Mouse (Mus musculus): ENCODE measurements around the gene Shisa9.
A peak's percentile ranks its signal among the peaks of the same experiment; 100 is the strongest.
"Not testable (repeated sequence)": the region's sequence is repeated elsewhere in the genome, so short reads cannot be mapped to it uniquely, and the experiment has no call there.

The Shisa9 gene

DNA sequence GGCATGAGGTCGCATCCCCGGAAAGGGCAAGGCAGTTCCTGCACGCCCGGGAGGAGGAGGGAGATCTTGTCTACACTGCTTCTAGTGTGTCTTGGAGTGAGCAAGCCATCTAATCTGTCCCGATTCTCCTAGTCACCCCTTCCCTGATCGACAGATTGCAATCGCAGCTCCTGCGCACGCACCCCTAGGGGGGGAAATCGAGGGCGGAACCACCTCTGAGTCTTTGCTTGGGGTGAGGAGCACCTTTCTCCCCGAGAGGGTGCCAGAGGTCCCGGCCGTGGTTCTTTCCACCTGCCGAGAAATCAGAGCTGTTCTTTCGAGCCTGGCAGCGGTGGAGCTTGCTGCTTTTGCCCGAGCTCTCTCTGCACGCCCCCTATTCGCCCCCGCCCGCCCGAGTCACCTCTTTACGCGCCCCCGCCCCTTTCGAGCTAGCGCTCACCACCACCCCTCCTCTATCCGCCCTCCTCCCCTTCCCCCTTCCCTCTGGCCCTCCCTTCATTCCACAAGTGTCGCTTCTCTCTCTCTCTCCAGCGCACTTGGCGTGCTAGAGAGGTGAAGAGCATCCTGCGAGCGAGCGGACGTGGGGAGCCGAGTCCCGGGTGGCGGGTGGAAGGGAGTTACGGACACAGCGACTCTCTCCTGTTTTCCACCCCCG is at the start of gene Shisa9:
TSS of gene Shisa9 (plus strand) at position 498 of the 655 bp plus-strand sequence.
- DNase-seq (ENCODE audit: low spot score in 2 of 2): peak; percentile 48 to 60

DNA sequence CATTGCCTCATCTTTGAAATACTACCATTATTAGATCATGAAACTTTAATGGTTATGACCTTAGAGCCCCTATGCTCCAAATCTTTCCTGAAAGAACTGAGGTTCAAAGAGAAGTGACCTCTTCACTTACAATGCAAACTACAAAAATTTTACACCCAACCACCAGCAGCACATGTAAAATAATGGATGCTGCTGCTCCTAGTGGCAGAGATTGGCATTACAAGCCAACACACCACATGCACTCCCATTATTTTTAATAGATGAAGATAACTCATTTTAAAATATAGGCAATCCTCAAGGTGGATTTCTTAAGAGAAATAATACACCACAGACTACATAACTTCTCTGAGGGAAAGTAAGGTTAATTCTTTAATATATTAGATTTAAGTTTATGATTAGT is 43.4 kb upstream of the Shisa9 start:
- DNase-seq (ENCODE audit: low spot score in 2 of 2): peak in 1 of 2 experiments; percentile 19

DNA sequence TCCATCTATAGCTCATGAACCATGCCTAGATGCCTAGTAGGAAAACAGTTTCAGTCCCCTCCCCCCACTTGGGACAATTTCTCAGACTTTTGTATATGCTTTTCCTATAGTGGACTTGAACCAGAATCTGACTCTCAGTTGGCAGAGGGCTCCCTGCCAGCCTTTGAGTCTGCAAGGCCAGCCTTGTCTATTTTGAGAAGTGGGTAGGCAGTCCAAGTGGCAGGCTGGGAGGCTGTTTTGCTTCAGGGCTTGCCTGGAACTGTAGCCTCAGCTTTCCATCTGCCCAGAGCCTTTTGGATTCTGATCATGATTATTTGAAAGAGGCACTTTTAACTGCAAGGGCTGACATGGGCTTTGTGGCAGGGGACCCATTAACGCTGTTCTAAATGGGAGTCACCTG is 23.2 kb upstream of the Shisa9 start:
- DNase-seq (ENCODE audit: low spot score in 2 of 2): peak in 1 of 2 experiments; percentile 14

DNA sequence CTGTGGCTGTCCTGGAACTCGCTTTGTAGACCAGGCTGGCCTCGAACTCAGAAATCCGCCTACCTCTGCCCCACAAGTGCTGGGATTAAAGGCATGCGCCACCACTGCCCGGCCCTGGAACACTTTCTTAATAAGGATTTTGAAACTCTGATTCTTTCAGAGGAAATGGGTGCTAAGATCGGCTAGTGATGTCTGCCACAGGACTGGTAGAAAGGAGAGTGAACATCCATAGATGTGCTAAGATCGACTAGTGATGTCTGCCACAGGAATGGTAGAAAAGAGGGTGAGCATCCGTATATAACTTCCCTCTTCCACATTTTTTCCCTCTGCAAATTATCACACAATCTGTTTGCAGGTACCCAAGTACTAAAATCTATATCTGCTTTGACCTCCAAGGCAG is 17.9 kb upstream of the Shisa9 start:
- no peak for DNase-seq (ENCODE audit: low spot score in 2 of 2)

DNA sequence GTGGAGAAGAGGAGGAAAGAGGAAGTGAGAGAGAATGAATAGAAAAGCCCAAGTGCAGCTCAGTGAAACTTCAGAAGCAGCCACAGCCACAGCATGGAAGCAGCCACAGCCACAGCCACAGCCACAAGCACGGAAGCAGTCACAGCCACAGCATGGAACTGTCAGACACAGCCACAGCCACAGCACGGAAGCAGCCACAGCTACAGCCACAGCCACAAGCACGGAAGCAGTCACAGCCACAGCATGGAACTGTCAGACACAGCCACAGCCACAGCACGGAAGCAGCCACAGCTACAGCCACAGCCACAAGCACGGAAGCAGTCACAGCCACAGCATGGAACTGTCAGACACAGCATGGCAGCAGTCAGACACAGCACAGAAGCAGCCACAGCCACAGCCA is 17.1 kb upstream of the Shisa9 start:
- not testable (repeated sequence) for DNase-seq (ENCODE audit: low spot score in 2 of 2)

DNA sequence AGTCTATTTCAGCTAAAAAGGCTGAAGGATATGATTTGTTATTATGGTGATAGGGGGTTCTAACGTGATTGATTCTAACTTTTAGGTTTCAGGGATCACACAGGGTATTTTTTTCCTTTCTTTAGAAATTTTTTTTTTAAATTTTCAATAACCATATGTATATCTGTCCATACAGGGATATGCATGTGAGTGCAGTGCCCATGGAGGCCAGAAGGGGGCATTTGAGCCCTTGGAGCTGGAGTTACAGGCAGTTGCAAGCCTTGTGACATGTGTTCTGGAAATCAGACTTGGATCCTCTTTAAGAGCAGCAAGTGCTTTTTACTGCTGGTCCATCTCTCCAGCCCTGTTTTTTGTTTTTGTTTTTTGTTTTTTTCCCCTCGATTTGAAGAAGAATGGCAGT is 16.3 kb upstream of the Shisa9 start:
- no peak for DNase-seq (ENCODE audit: low spot score in 2 of 2)

DNA sequence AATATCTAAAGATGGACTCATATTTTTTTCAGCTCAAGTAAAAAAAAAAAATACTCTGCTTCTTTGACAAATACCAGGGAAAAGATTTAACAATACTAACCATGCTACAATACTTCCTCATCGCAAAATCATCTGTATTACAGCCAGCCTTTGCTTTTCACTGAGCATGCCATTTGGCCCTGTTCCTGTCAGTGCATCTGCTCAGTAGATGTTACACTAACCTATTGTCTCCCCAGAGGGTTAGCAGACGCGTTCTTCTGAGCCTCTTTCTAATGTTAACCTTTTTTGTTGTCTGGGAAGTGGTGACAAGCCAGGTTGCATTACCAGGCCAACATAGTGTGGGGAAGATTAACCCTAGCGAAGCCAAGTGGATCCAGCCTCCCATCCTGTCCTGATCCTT is 10.2 kb upstream of the Shisa9 start:
- no peak for DNase-seq (ENCODE audit: low spot score in 2 of 2)

DNA sequence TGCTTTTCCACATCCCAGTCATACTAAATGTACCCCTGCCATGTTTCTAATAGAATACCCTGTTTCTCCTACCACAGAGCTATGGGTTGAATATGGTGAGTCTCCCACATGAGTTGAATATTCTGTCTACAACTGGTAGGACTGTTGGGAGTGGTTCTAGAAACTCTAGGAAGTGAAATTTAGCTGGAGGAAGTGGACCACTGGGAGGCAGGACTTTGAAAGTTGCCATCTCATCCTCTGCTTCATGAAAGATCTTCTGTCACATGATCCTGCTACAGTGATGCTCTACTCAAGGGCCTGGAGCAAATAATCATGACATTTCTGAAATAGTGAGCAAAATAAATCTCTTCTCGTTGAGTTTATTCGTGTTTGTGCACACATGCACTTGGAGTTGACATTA is 7.2 kb upstream of the Shisa9 start:
- no peak for DNase-seq (ENCODE audit: low spot score in 2 of 2)

DNA sequence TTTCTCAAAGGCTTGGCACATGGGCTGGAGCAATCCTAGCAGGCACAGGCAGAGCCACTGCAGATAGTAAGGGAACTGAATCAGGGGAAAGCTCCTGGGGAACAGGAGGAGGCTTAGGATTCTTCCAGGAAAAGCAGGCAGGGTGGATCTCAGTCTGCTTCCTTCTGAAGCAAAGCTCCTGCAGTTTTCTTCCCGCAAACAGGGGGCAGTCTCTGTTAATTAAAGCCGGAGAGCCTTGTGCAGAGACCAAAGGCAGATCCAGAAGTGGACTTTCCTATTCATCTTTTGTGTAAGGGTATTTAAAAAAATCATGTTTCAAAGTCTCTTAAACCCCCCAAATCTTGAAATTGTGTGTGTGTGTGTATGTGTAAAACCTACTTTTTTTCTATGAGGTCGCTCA is 3.1 kb upstream of the Shisa9 start:
- DNase-seq (ENCODE audit: low spot score in 2 of 2): peak in 1 of 2 experiments; percentile 55

DNA sequence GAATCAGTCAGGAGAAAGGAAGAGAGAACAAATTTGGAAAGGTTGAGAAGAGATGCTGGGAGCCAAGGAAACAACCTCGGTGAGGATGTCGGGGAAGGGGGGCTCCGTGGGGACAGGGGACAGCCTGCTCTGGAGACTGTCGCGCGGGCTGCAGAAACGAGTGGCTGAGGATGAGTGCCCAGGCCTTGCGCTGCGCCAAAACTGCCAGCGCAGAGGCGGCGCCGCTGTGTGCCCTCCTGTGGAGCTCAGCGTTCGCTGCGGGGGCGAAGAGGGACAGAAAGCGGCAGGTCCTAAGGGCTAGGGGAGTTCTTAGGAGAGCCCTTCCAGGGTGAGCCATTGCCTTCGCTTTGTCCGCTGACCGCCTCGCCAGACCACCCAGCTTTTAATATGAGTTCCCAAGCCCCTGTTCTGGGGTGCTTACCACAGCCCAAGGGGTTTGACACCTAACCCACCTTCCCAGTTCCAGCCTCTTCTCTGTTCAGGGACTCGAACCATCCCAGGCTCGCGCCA is 752 bp upstream of the Shisa9 start:
- peak; percentile 20 to 43 for DNase-seq (ENCODE audit: low spot score in 2 of 2)

DNA sequence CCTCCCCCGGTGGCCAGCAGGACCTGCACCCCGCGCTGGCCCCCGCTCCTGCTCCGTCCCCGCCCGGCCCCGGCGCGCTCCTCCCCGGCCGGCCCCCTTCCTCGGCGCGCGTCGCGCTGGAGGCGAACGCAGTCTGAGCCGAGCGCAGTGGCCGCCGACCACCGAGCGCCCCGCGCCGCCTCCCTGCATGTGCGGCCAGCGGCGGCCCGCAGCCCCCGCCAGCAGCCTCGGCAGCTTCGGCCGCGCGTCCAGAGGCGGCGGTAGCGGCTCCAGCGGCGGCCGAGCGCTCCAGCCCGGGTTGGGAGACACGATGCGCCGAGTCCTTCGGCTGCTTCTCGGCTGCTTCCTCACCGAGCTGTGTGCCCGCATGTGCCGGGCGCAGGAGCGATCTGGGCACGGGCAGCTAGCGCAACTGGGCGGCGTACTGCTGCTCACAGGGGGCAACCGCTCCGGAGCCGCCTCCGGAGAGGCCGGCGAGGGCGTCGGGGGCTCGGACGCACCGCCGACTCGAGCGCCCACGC is 418 bp downstream of the Shisa9 start:
- DNase-seq (ENCODE audit: low spot score in 2 of 2): peak; percentile 38 to 43

DNA sequence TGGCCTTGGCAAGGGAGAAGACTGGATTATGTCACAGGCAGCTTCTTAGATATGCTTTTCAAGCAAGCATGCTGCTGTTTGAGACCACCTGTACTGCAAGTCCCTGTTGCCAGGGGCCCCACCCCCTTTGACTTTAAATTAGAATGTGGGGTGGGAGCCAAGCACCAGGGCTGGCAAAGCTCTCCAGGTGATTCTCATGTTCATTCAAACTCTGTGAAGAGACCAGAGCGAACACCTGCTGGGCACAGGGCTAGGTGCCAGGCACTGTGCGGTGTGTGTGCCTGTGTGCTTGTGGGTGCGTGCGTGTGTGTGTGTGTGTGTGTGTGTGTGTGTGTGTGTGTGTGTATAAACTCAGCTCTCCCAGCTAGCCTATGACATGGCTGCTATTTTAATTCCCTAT is 3.1 kb downstream of the Shisa9 start:
- peak; percentile 10 to 13 for DNase-seq (ENCODE audit: low spot score in 2 of 2)

DNA sequence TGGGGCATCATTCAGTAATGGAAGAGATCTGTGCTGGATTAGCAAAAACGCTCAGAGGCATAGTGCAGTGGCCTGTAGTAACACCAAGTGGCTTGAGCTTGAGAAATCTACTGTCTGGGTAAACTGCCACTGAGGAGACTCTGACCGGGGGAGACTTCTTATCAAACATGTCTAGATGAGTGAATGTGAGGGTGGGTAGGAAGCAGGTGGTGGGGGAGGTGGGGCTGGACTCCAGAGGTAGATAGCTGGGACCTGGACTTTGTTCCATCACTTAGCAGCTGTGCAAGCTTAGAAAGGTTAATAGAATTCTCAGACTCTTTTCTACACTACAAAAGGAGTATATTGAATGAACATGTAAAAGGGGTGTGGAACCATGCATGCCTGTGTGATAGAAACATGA is 21.3 kb downstream of the Shisa9 start:
- no peak for DNase-seq (ENCODE audit: low spot score in 2 of 2)

DNA sequence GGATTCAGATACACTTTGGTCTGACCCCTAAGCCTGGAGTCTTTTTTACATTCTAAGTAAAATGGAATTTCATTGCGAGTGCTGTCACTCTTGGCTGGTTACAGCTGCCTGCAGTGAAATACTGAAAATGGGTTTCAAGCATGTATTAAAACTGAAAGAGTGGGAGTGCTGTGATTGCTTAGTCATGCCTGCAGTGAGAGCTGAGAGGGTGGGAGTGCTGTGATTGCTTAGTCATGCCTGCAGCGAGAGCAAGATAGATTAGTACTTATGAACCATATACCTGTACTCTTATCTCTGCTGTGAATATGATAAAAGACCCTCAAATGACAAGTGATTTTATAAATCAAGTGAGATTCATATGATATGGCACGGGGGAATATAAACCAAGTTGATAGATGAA is 26.2 kb downstream of the Shisa9 start:
- DNase-seq (ENCODE audit: low spot score in 2 of 2): no peak

DNA sequence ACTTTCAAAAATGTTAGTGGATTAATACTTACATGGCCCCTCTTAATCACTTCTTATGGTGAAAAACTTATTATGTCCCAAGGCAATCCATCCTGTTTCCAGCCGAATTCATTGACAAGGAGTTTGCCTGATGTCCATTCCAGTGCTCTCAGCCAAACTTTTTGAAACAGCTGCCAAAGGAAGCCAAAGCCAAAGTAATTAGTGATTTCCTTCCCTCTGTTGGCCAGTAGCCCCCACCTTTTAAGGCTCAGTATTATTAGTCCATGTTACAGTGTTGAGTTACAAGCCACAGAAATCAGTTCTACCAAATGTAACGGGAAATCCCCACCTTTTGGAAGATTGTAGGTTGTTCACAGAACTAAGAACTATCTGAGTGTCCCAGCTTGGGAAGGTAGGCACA is 28.8 kb downstream of the Shisa9 start:
- DNase-seq (ENCODE audit: low spot score in 2 of 2): no peak

DNA sequence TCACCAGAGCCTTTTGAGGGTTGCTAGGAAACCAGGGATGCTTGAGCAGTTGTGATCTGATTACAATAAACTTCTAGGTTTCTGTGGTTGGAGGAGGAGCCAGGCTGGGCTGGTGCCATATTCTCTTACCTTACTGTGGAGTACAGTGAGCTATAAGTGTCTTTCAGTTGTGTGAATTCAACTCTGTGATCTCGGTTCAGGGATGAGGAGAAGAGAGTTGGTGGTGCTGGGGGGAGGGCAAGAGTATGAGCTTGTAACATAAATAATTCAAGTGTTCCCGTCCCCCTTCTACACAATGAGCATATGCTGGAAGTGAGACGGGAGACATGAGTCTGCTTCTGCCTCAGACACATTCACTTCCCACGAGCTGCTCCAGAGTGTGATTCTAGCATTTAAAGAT is 30.6 kb downstream of the Shisa9 start:
- peak; percentile 24 to 38 for DNase-seq (ENCODE audit: low spot score in 2 of 2)

DNA sequence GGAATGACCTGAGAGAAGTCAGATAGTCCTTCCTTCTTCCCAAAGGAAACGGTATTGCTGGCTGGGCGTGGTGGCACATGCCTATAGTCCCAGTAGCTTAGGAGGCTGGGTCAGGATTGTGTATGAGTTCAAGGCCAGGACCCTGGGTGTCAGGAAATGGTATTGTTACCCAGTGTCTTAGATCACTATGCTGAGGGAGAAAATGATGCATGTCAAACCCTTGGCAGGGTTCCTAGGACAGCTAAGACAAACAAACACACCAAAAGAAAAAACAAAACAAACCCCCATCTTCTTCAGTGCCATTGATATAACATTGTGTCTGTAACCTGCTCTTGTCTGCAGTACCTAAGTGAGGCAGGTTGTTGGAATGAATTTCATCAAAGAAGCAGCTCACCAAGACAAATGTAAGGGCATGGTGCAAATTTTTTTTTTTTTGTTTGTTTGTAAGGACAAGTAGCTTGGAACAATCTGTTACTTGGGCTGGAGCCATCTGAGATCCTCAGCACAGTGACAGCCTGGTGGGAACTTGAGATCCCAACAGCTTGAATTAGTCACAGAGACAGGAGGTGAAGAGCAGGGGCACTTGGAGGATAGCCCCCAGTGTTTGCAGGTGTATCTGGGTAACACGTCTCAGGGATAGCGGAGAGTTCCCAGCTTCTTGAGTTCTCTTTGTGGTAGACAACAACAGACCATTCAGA is 34.2 kb downstream of the Shisa9 start:
- DNase-seq (ENCODE audit: low spot score in 2 of 2): no peak

DNA sequence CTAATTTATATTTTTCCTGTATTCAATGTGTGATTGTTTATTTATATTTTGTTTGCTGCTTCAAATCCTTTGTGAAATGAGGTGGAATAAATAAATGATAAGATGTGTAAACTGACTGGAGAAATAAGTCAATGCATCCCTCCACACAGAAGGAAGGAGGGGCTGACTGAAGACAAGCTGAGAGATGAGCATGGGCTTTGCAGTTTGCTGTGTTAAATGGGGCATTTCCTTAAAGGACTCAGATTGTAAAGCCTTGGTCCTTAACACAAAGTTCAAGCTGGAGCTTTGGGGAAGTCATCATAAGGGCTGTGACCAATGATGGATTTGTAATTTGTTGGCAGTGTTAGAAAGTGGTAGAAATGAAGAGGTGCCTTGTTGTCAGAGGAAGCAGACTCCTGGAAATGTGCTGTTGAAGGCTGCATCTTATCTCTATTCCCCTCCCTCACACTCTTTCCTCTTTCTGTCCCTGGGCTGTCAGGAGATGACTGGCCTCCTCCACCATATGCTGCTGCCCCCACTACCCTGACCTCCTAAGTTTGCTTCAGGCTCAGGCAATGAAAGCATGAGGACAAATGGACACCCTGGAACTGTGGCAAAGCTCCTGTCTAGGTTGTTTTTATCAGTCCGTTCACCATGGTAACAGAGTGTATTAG is 36.3 kb downstream of the Shisa9 start:
- no peak for DNase-seq (ENCODE audit: low spot score in 2 of 2)

DNA sequence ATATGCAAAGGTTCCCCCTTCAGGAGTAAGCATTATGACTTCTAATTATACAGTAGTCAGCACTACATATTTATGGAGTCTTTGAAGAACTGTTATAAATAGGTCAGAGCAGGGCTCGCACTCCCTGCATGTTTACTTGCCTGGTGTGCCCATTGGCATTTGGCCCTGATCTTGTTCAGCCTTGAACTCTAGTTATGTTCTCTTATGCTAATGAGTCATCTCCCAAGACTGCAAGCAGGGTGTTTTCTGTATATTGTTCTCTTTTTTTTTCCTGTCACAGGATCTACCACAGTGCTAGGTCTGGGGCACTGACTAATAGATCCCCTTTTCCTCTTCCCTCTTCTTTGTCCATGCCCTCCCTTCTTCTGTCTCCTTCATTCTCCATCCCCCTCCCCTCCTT is 48.5 kb downstream of the Shisa9 start:
- no peak for DNase-seq (ENCODE audit: low spot score in 2 of 2)

DNA sequence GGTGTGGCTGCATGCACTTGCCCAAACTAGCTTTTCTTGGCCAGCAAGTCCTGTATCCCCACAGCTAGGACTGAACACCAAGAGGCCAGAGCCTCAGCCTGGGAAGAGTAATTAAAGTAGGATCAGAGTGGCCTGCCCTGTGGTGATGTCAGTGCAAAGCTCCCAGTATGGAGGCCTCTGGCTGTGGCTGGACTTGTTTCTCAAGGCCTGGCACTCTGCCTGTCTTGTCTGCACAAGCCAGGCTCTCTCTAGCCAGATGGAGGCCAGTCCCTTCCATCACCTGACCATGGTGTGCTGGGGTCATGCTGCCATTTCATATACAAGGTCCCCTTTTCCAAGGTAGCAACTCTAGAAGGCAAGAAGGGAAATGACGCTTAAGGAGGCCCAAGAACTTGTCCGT is 51.0 kb downstream of the Shisa9 start:
- no peak for DNase-seq (ENCODE audit: low spot score in 2 of 2)

DNA sequence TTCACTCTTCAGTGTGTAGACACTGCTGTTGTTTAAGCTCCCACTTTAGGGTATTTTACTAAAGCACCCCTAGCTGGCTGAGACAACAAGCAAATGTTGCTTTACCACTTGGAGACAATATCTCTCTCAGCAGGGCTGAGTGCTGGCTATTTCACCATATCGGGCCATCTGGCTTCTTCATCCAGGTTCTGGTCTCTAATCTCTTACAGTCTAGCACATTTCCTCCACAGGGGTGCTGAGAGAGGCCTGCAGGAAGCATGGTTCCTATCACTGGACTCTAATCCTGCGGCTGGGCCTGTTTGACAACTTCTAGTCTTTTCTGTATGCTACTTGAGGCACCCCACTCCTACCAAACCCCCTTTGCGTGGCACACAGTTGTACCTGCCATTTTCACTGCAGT is 51.7 kb downstream of the Shisa9 start:
- no peak for DNase-seq (ENCODE audit: low spot score in 2 of 2)

DNA sequence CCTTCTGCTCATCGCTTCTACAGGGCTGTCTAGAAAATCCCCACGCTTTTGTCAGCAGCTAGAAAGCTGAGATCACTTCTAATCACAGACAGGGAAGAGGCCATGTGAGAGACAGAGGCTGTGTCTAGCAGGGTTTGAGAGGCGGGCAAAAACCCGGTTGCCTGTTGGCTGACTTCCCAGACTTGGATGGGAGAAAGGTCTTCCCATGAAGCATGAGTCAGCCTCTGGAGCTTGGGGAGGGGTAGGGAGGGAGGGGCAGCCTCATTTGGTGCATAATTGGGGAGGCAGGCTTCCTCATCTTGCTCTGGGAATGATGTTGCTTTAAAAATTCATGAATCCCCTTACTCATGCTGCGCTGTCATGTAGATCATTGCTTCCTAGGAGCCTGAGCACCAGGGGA is 57.0 kb downstream of the Shisa9 start:
- peak; percentile 48 to 62 for DNase-seq (ENCODE audit: low spot score in 2 of 2)

DNA sequence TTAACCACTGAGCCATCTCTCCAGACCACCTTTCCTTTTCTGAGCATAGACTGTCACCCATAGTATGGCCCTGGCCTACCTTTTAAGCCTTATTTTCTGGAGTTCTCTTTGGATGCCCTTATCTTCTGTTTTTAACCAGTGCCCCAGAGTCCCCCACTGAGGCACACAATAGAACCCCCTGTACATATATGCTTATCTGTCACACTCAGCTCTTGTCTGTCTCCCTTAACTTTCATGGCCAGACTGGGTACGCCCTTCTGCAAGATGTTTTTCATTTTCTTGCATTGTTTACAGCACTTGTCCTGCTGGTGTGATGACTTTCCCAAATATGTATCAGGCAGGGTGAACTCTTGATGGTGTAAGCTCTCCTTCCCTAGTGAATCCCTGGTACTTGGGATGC is 68.1 kb downstream of the Shisa9 start:
- no peak for DNase-seq (ENCODE audit: low spot score in 2 of 2)
